Mouse (Mus musculus): ENCODE measurements around the gene Phf12. TPM values are rescaled to one million over a fixed set of nuclear protein-coding genes. Genes with fewer than 3 reads are reported as not detected.
A peak's percentile ranks its signal among the peaks of the same experiment; 100 is the strongest.
"Not testable (repeated sequence)": the region's sequence is repeated elsewhere in the genome, so short reads cannot be mapped to it uniquely, and the experiment has no call there.

The Phf12 gene
- total RNA-seq, 2 experiments from 2014 or later = 47.1 to 49.2 TPM

DNA sequence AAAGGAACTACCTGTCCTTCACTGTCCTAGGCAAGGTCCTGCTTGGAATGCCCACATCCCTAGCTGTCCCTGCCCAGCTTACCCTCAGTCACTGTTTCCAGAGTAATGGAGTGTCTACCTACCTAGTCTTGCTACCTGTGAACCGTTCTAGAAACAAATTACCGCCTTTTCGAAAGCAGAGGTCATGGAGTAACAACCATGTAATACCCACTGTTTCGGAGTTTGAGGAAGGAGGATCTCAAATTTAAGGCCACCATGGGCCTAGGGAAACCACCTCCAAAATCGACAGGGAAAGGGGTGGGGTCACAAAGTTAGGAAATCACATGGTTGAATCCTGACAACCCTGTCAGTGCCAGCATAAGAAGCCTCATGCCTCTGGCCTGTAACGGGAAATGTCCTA is 48.8 kb downstream of the Phf12 start:
- no peak for DNase-seq (ENCODE audit: low spot score in 2 of 2)

DNA sequence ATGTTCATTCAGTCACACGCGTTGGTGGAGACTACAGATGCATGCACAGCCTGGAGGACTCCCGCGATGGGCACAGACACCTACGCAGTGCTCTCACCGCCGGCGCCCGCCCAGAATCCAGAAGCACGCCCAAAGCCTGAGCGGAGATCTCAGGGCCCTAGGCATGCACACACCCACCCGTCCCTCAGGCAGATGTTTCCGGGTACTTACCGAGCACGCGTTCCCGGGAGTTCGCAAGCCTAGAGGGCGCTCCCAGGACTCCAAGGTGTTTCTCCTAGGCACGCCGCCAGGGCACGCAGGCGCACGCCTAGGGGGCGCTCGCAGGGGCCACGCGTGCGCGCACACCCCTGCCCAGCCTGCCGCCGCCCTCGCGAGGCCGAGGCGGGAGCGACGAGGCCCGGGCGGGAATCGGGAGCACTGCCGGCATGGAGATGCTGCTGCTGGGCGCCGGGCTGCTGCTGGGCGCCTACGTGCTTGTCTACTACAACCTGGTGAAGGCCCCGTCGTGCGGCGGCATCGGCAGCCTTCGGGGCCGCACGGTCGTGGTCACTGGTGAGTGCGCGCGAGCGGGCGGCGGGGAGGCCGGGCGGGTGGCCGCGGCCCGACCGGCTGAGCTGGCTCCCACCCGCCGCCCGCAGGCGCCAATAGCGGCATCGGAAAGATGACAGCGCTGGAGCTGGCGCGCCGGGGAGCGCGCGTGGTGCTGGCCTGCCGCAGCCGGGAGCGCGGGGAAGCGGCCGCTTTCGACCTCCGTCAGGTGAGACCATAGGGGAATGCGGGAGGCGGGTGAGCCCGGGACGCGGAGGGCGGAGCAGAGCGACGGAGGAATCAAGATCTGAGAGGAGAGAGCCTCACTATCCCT is 49.6 kb downstream of the Phf12 start, which contains the start of gene Dhrs13:
Gene Dhrs13 (plus strand): TSS at position 334 of the 862 bp plus-strand sequence.
- DNase-seq (ENCODE audit: low spot score in 2 of 2) = peak; percentile 92 to 94

DNA sequence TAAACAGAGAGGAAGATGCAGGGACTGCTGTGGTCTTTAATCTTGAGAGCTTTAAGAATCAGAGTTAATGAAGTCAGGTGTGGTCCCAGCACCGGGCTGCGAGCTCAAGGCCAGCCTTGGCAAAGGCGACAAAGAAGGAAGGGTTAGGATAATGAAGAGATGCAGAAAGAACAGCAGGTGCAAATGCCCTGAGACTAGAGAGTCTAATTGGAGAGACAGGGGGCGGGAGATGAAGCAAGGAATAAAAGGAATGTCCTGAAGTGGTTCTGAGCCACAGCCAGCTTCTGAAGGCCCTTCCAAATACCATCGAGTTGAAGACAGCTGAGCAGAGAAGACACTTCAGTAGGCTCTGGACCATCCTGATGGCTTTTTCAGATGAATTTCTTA is 50.2 kb downstream of the Phf12 start:
- no peak for DNase-seq (ENCODE audit: low spot score in 2 of 2)

DNA sequence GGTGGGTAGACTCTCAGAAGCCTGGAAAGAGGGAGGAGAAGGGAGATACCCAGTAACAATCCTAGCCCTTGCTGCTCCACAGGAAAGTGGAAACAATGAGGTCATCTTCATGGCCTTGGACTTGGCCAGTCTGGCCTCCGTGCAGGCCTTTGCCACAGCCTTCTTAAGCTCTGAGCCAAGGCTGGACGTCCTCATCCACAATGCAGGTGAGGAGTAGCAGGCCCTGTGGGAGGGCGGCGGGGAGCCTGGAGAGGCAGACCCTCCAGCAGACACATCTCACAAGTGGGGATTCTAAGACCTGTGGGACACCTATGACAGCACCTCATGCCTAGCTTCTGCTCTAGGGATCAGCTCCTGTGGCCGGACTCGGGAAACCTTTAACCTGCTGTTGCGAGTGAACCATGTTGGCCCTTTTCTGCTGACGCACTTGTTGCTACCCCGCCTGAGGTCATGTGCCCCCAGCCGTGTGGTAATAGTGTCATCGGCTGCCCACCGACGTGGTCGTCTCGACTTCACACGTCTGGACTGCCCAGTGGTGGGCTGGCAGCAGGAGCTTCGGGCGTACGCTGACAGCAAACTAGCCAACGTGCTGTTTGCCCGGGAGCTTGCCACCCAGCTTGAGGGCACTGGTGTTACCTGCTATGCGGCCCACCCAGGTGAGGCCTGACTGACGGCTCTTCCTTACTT is 51.5 kb downstream of the Phf12 start:
- no peak for DNase-seq (ENCODE audit: low spot score in 2 of 2)

DNA sequence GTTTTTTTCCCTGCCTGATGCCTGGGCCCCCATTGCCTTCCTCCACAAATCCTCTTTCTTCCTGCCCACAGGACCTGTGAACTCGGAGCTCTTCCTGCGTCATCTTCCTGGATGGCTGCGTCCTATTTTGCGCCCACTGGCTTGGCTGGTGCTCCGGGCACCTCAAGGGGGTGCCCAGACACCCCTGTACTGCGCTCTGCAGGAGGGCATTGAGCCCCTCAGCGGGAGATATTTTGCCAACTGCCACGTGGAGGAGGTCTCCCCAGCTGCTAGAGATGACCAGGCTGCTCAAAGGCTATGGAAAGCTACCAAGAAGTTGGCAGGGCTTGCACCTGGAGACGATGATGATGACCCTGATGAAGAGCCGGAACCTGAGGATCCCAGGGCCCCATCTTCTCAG is 54.2 kb downstream of the Phf12 start:
- DNase-seq (ENCODE audit: low spot score in 2 of 2) = no peak

DNA sequence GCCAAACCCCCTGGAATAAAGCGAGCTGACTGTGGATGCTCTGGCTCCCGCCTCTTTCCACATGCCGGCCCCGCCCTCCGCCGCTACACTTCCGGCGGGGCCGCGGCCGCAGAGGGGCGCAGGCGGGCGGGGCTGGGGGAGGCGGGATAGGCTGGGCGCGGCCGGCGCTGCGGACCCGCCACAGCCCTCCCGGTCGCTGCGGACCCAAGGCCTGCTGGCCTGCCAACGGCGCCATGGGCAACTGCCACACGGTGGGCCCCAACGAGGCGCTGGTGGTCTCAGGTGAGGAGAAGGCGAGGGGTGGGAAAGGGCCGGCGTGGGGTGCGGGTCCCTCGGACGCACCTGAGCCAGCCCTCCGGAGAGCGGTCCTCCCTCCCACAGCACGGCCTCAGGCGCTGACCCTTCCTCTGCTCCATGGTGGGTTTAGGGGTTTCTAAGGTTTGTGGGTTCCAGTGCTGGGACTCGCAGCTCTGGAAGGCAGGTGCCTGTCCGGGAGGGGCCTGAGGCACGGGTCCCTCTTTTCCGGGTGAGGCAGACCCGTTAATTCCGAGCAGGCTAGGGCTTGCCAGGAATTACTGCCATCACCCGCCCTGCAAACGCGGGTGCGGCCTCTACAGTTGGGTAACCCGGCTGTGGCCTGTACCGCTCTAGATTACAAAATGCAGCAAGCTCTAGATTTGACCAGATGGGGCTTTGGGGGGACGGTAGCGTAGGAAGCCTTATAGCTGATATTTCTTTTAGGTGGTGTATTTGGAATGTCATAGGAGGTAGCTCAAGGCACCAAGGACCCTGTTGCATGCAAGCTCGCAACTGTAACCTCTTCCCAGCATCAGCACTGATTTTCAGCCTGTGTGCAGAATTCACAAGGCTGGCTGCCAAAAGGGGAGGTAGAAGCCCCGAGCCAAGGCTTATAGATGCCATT is 55.5 kb downstream of the Phf12 start, which contains the start of gene Flot2:
Gene Flot2 (plus strand): TSS at position 101 of the 922 bp plus-strand sequence.
- DNase-seq (ENCODE audit: low spot score in 2 of 2) = peak; percentile 42 to 64

DNA sequence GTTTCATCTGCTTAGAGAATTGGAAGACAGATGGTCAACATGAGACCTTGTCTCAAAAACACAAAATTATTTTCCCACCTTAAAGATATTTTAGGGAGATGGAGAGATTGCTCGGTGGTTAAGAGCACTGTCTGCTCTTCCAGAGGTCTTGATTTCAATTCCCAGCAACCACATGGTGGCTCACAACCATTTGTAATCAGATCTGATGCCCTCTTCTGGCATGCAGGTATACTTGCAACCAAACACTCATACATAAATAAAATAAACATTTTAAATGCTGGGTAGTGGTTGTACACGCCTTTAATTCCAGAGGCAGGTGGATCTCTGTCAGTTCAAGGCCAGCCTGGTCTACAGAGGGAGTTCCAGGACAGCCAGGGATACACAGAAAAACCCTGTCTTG is 58.3 kb downstream of the Phf12 start:
- DNase-seq (ENCODE audit: low spot score in 2 of 2) = no peak

DNA sequence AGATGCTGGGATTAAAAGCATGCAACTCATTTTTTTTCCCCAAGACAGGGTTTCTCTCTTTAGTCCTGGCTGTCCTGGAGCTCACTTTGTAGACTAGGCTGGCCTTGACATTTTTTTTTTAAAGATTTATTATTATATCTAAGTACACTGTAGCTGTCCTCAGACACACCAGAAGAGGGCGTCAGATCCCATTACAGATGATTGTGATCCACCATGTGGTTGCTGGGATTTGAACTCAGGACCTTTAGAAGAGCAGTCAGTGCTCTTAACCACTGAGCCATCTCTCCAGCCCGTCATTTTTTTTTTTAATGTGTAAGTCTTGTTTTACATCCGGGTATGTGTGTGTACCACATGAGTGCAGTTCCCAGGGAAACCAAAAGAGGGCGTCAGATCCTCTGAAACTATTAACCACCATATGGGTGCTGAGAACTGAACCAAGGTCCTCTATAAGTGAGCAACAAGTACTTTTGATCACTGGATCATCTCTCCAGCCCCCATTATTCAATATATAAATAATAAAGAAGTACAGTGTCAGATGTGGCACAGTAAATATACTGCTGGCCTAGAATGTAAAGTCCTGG is 59.8 kb downstream of the Phf12 start:
- not testable (repeated sequence) for DNase-seq (ENCODE audit: low spot score in 2 of 2)

DNA sequence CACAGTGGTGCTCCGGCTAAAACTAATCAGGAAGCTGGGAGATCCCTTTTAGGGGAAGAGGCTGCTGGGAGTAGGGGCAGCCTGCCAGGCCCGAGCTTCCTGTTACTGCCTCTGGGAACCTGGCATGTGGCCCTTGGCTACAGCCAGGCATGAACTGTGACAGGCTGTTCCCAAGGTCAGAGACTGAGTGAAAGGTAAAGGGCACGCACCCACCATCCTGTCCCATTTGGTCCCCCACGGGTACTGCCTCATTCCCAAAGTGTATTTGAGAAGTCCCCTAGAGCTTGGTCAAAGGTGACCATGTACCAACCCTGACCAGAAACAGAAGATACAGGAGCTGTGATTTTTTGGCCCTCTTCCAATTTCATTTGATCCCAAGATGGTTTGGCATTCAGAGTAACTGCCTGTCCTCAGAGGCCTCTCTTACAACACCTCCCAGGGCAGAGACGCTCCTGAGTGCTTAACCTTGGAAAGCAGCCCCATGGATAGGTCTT is 62.3 kb downstream of the Phf12 start:
- DNase-seq (ENCODE audit: low spot score in 2 of 2) = peak; percentile 60 to 63

DNA sequence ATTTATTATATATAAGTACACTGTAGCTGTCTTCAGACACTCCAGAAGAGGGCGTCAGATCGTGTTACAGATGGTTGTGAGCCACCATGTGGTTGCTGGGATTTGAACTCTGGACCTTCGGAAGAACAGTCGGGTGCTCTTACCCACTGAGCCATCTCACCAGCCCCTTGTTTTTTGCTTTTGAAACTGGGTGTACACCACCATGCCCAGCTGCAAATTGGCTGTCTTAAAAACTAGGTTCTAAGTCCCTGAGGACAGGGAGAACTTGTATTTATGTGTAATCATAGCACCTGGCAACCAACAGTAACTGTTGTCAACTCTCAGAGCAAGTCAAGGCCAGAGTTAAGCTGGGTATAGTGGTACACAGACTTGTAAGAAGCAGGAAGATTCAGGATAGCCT is 66.1 kb downstream of the Phf12 start:
- DNase-seq (ENCODE audit: low spot score in 2 of 2) = not testable (repeated sequence)

DNA sequence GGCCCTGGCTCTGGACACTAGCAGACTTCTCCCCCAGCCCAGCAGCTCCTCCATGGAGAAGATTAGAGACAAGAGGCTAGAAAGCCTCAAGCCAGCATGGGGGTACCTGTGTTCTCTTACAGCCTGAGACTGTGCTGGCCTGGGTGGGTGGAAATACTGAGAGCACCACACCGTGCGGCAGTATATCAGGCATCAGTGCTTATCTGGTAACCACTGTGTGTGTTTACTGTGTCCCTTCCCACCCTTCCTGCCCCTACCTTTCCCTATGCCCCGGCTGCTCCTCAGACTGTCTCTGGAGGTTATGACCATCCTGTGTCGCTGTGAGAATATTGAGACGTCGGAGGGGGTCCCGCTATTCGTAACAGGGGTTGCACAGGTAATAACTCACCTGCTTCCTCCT is 70.5 kb downstream of the Phf12 start:
- no peak for DNase-seq (ENCODE audit: low spot score in 2 of 2)

DNA sequence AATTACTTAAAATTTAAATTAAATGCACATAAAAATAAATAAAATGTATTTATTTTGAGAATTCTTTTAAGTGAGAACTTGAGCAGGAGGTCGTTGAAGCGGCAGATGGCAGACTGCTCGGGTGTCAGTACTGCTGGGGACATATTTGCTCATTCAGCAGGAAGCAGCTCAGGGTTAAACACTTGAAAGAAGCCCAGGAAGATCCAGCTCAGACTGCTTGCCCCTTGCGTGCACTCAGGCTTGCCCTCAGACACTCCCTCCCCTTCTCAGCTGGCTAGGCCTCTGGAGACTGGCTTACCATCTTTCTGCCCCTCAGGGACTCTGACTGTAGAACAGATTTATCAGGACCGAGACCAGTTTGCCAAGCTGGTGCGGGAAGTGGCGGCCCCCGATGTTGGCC is 74.4 kb downstream of the Phf12 start:
- DNase-seq (ENCODE audit: low spot score in 2 of 2) = no peak

DNA sequence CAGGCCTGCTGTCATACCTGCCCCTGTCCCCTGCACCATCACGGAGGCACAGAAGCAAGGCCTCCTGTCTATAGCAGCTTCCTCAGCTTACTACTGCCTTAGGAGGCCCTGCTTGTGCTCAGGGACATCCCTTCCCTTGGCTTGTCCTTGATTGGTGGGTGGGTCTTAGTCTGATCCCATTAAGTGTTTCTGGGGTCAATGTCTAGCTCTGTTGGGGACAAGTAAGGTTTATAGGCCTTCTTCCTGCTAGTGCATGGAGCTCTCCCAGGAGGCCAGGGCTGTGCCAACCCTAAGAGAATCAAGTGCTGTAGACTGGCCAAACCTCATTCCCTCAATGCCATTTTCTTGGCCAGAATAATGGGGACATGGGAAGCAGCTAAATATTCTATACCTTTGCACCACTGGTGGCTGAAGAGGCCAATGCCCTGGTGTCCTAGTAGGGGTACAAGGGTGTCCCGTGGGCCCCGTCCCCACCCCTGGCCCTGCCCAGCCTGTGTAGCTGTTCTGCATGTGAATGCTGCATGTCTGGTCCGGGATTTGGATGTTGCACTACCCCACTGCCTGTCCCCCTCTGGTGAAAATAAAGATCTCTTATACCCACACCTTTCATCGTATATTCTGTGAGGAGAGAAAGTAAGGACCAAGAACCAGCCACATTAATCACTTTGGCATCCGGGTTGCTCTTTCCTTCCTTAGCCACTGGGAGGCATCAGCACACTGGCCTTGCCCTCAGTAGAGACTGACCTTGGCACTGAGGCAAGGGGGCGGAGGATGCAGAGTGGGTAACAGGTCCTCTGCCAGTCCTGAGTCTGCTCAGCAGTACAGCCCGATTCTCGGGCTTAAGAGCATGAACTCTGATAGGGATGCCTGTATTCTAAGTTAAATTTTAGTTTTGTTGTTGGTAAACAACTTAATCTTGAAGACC is 77.5 kb downstream of the Phf12 start:
- DNase-seq (ENCODE audit: low spot score in 2 of 2) = peak; percentile 70 to 80

DNA sequence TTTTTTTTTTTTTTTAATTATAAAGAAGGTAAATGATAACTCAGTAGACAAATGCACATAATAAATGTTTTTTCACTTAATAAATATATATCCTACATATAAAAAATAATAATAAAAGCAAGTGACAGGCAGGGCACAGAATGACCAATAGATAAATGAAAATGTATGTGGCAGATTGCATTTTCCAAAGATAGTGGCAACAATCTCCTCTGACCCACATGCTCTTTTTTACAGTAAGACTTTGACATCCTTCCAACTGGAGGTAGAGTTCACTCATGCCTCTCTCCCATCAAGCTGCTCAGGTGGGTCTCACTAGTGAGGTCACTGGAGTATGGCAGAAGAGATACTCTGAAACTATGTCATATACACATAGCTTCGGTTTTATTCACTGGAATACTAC is 80.0 kb downstream of the Phf12 start:
- DNase-seq (ENCODE audit: low spot score in 2 of 2) = no peak

DNA sequence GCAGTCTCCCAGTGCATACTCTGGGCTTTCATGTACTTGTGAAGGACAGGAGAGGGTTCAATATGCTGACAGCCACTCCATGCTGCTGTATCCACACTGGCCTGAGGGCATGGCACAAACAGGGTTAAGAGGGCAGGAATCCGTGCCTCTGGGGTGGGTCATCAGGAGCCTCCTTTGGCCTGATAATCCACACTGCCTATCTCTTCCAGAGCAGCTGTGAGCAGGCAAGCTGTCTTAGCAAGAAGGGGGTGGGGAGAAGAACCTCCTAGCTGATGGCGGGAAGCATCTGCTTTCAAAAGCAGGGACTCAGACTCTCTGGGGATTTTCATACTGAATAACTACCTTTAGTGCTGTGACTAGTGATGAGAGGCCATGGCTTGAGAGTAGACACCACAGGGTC is 83.4 kb downstream of the Phf12 start:
- DNase-seq (ENCODE audit: low spot score in 2 of 2) = no peak

DNA sequence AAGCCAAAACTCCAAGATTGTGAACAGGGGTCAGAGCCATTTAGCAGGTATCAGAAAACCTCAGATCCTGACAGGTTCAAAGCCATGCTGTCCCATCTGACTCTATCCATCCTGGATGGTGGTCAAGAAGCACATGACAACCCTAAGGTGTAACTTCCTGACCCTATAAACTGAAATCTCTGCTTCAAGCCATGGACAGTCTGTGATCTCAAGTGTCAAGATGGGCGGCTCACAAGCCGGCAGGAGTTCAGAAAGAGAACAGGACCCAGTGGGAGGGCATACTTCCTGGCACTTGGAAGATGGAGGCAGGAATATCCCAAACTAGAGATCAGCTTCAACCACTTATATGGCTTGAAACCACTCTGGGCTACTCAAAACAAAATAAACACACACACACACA is 84.1 kb downstream of the Phf12 start:
- no peak for DNase-seq (ENCODE audit: low spot score in 2 of 2)

DNA sequence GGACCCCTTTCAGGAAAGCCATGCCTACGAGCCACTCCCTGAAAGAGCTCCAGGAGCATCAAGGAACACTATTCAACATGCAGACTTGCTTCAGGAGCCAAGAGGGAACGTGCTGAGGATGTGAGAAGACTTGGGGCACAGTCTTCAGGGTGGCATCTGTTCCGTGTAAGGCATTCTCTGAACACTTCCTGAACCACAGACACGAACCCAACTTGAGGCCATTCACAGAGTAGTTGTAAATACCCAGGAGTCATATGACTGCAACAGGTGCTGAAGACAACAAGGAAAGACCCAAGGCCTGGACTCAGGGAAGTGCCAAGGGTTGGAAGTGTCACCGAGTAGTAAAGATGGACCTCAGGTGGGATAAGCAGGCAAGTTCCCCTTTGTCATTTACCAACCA is 85.0 kb downstream of the Phf12 start:
- DNase-seq (ENCODE audit: low spot score in 2 of 2) = no peak

DNA sequence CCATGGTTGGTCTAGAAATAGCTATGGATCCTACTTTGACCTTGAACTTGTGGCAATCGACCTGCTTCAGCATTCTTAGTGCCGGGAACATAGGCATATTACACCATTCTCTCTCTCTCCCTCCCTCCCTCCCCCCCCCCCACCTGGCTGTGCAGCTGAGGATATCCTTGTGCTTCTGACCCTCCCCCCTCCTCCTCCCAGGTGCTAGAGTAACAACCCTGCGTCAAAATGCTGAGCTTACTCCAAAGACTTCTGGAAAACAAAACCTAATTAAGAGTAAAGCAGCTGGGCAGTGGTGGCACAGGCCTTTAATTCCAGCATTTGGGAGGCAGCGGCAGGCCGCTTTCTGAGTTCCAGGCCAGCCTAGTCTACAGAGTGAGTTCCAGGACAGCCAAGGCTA is 86.6 kb downstream of the Phf12 start:
- DNase-seq (ENCODE audit: low spot score in 2 of 2) = no peak

DNA sequence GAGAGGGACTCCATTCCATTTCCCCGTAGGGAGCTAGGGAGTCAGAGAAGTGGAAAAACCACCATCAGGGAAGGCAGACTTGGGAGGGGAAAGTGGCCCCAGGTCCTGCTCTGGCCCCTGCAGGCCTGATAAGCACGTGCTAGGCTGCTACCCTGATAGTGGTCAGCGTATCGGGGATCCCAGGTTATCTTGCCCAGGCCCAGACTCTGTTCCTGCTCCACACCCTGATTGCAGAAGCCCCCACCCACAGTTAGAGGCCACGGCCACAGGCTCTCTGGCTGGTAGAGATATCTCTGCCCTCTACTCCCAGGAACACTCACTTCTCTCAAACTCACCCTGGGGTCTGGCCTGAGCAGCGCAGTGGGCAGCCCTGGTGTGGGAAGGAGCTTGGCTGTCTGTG is 87.1 kb downstream of the Phf12 start:
- no peak for DNase-seq (ENCODE audit: low spot score in 2 of 2)

DNA sequence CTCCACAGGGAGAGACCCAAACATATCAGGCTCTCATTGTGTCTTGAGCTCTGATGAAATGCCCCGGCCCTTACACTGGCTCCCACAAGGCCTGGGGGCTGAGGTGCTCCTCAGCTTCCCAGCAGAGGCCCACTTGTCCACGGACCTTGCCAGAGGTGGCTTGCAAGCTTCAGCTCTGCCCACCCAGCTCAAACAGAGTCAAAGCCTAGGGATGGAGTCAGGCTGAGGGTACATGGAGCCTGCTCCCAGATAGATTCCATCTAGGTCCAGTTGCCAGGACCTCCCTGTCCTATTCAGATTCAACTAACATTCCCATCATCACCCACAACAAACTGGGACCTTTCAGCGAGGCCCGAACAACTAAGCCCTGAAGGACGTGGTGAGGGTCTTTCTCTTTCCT is 89.4 kb downstream of the Phf12 start:
- no peak for DNase-seq (ENCODE audit: low spot score in 2 of 2)
